Mouse (Mus musculus): Measurements from ENCODE around the gene S100a6. TPM values are rescaled to one million over a fixed set of nuclear protein-coding genes. Genes with fewer than 3 reads are reported as not detected.

Gene S100a6
- polyA plus RNA-seq, 1 experiment from 2014 or later: 12.8 TPM

GRCm38 (mm10) chr3:90603623-90604022, 9.1 kb upstream of the S100a6 start, which contains the start of gene S100a4:
Gene S100a4, plus strand, starts transcription at chr3:90603771.
- no peaks in the 10 kb centered on the region for H3K36me3 ChIP-seq
- H3K27ac ChIP-seq (replicated peaks): peak within 1 kb of the TSS; percentile 41; the same call in 1 of the 2 replicates
- no peak within 1 kb of the TSS for H3K4me2 ChIP-seq (replicated peaks)
- H3K4me1 ChIP-seq: peaks cover 12% of the 10 kb centered on the region
- ATAC-seq (replicated peaks): peak; percentile 30; the same call in 1 of the 2 replicates
- WGBS: 65% methylated on average over 3 of the region's 3 CpGs
- no peaks in the 10 kb centered on the region for H3K9me3 ChIP-seq
- H3K9ac ChIP-seq (replicated peaks): no peak within 1 kb of the TSS
- no peak within 1 kb of the TSS for H3K4me3 ChIP-seq
- no peaks in the 10 kb centered on the region for H3K27me3 ChIP-seq

GRCm38 (mm10) chr3:90604416-90604815, 8.3 kb upstream of the S100a6 start:
- H3K27ac ChIP-seq (replicated peaks): peak overlapping the region; percentile 41; the same call in 1 of the 2 replicates

GRCm38 (mm10) chr3:90605049-90605448, 7.6 kb upstream of the S100a6 start:
- WGBS: 81% methylated on average over 3 of the region's 3 CpGs
- H3K4me2 ChIP-seq (replicated peaks): no peak overlapping the region
- peaks cover 12% of the 10 kb centered on the region for H3K4me1 ChIP-seq
- 0 out of 2 replicates have a peak, but pooled peaks have one; percentile 1 for ATAC-seq (replicated peaks)
- no peaks in the 10 kb centered on the region for H3K36me3 ChIP-seq
- no peak overlapping the region for H3K9ac ChIP-seq (replicated peaks)
- no peaks in the 10 kb centered on the region for H3K9me3 ChIP-seq
- 0 out of 2 replicates have a peak overlapping the region, but pooled peaks have one; percentile 41 for H3K27ac ChIP-seq (replicated peaks)
- H3K4me3 ChIP-seq: no peak overlapping the region
- no peaks in the 10 kb centered on the region for H3K27me3 ChIP-seq

More at GRCm38 (mm10) chr3:90604416-90604815, 8.3 kb upstream of the S100a6 start:
- Histone ChIP-seq H3K4me3 (no peak overlapping the region), H3K4me1 (peaks cover 12% of the 10 kb centered on the region), H3K27me3 (no peaks in the 10 kb centered on the region), H3K4me2 (replicated peaks) (no peak overlapping the region), H3K9me3 (no peaks in the 10 kb centered on the region), H3K9ac (replicated peaks) (no peak overlapping the region), H3K36me3 (no peaks in the 10 kb centered on the region)
- ATAC-seq (replicated peaks): peak; percentile 79
- WGBS: 18% methylated on average over 4 of the region's 4 CpGs

GRCm38 (mm10) chr3:90605736-90606135, 6.9 kb upstream of the S100a6 start:
- Histone ChIP-seq H3K9me3 (no peaks in the 10 kb centered on the region), H3K9ac (replicated peaks) (no peak overlapping the region), H3K4me1 (peaks cover 12% of the 10 kb centered on the region), H3K4me3 (no peak overlapping the region), H3K4me2 (replicated peaks) (no peak overlapping the region), H3K36me3 (no peaks in the 10 kb centered on the region), H3K27me3 (no peaks in the 10 kb centered on the region), H3K27ac (replicated peaks) (no peak overlapping the region)
- ATAC-seq (replicated peaks): no peak
- 97% methylated on average over 2 of the region's 2 CpGs for WGBS

GRCm38 (mm10) chr3:90606185-90606584, 6.5 kb upstream of the S100a6 start:
- Histone ChIP-seq H3K9me3 (no peaks in the 10 kb centered on the region), H3K27me3 (no peaks in the 10 kb centered on the region), H3K36me3 (no peaks in the 10 kb centered on the region), H3K4me1 (peaks cover 12% of the 10 kb centered on the region), H3K4me3 (no peak overlapping the region), H3K27ac (replicated peaks) (no peak overlapping the region), H3K9ac (replicated peaks) (no peak overlapping the region), H3K4me2 (replicated peaks) (no peak overlapping the region)
- no peak for ATAC-seq (replicated peaks)
- 96% methylated on average over 6 of the region's 6 CpGs for WGBS

GRCm38 (mm10) chr3:90607361-90607760, 5.3 kb upstream of the S100a6 start:
- H3K9me3 ChIP-seq: no peaks in the 10 kb centered on the region
- H3K36me3 ChIP-seq: no peaks in the 10 kb centered on the region
- H3K27ac ChIP-seq (replicated peaks): no peak overlapping the region
- ATAC-seq (replicated peaks): no peak
- H3K9ac ChIP-seq (replicated peaks): no peak overlapping the region
- H3K4me3 ChIP-seq: no peak overlapping the region
- no peaks in the 10 kb centered on the region for H3K27me3 ChIP-seq
- peaks cover 12% of the 10 kb centered on the region for H3K4me1 ChIP-seq
- H3K4me2 ChIP-seq (replicated peaks): no peak overlapping the region
- WGBS: 91% methylated on average over 3 of the region's 3 CpGs

- Histone ChIP-seq H3K27me3 (no peaks in the 10 kb centered on the region), H3K9me3 (no peaks in the 10 kb centered on the region), H3K4me1 (peaks cover 17% of the 10 kb centered on the region), H3K4me3 (no peak within 1 kb of the TSS), H3K9ac (replicated peaks) (no peak within 1 kb of the TSS), H3K36me3 (no peaks in the 10 kb centered on the region), H3K4me2 (replicated peaks) (no peak within 1 kb of the TSS), H3K27ac (replicated peaks) (no peak within 1 kb of the TSS)
- no peak for ATAC-seq (replicated peaks)
- WGBS: 58% methylated on average over 3 of the region's 3 CpGs
Observed at GRCm38 (mm10) chr3:90608223-90608622, 4.5 kb upstream of the S100a6 start, which contains the start of gene S100a5. Gene S100a5, plus strand, starts transcription at chr3:90608523.

- peaks cover 14% of the 10 kb centered on the region for H3K4me1 ChIP-seq
- ATAC-seq (replicated peaks): no peak
Observed at GRCm38 (mm10) chr3:90609102-90609501, 3.6 kb upstream of the S100a6 start.

GRCm38 (mm10) chr3:90611494-90611893, 1.2 kb upstream of the S100a6 start:
- Histone ChIP-seq H3K9ac (replicated peaks) (no peak overlapping the region), H3K4me3 (no peak overlapping the region), H3K36me3 (no peaks in the 10 kb centered on the region), H3K9me3 (no peaks in the 10 kb centered on the region), H3K4me2 (replicated peaks) (no peak overlapping the region), H3K27me3 (no peaks in the 10 kb centered on the region), H3K4me1 (peaks cover 5% of the 10 kb centered on the region), H3K27ac (replicated peaks) (no peak overlapping the region)
- WGBS: 96% methylated on average over 3 of the region's 3 CpGs
- ATAC-seq (replicated peaks): no peak

More at GRCm38 (mm10) chr3:90609102-90609501, 3.6 kb upstream of the S100a6 start:
- no peaks in the 10 kb centered on the region for H3K36me3 ChIP-seq
- H3K4me2 ChIP-seq (replicated peaks): no peak overlapping the region
- no peaks in the 10 kb centered on the region for H3K9me3 ChIP-seq
- no peak overlapping the region for H3K27ac ChIP-seq (replicated peaks)
- H3K4me3 ChIP-seq: no peak overlapping the region
- H3K27me3 ChIP-seq: no peaks in the 10 kb centered on the region
- H3K9ac ChIP-seq (replicated peaks): no peak overlapping the region

GRCm38 (mm10) chr3:90612061-90612460, 621 bp upstream of the S100a6 start:
- no peaks in the 10 kb centered on the region for H3K9me3 ChIP-seq
- 65% methylated on average over 4 of the region's 4 CpGs for WGBS
- no peaks in the 10 kb centered on the region for H3K27me3 ChIP-seq
- H3K9ac ChIP-seq (replicated peaks): no peak overlapping the region
- ATAC-seq (replicated peaks): no peak
- H3K4me3 ChIP-seq: no peak overlapping the region
- H3K4me2 ChIP-seq (replicated peaks): no peak overlapping the region
- no peak overlapping the region for H3K27ac ChIP-seq (replicated peaks)
- no peaks in the 10 kb centered on the region for H3K36me3 ChIP-seq
- H3K4me1 ChIP-seq: peaks cover 5% of the 10 kb centered on the region

GRCm38 (mm10) chr3:90613461-90614147, 922 bp downstream of the S100a6 start:
- WGBS: 72% methylated on average over 7 of the region's 7 CpGs
- ATAC-seq (replicated peaks): no peak
- Histone ChIP-seq H3K36me3 (no peaks in the 10 kb centered on the region), H3K27ac (replicated peaks) (no peak overlapping the region), H3K27me3 (no peaks in the 10 kb centered on the region), H3K4me3 (no peak overlapping the region), H3K9me3 (no peaks in the 10 kb centered on the region), H3K4me1 (peaks cover 5% of the 10 kb centered on the region), H3K9ac (replicated peaks) (no peak overlapping the region), H3K4me2 (replicated peaks) (peak overlapping the region; percentile 44)

GRCm38 (mm10) chr3:90614148-90614530, 1.5 kb downstream of the S100a6 start:
- 84% methylated on average over 6 of the region's 6 CpGs for WGBS
- Histone ChIP-seq H3K27me3 (no peaks in the 10 kb centered on the region), H3K4me2 (replicated peaks) (no peak overlapping the region), H3K9me3 (no peaks in the 10 kb centered on the region), H3K4me3 (no peak overlapping the region), H3K9ac (replicated peaks) (no peak overlapping the region), H3K36me3 (no peaks in the 10 kb centered on the region), H3K27ac (replicated peaks) (no peak overlapping the region), H3K4me1 (peaks cover 5% of the 10 kb centered on the region)
- no peak for ATAC-seq (replicated peaks)

All from forebrain, embryonic 15.5 days (tissue).